Mouse (Mus musculus) common myeloid progenitor, adult 5-6 weeks (primary cell): ENCODE measurements around the gene Cyp26a1. TPM values are rescaled to one million over a fixed set of nuclear protein-coding genes. Genes with fewer than 3 reads are reported as not detected.

ENCODE experiments used
- ATAC-seq: replicated peaks from 2 replicates; pipeline ENCODE4 v1.8.0; 2016; ENCODE audit warnings: low read depth, mild to moderate bottlenecking, moderate TSS enrichment, inconsistent platforms; ENCODE audit not compliant: poor library complexity, severe bottlenecking
- total RNA-seq: library from RNA; stranded (forward); fragments of 200-1000, 187-1606 nt; gene quantifications from 2 replicates; pipeline ENCODE4 v1.2.3, GENCODE M21; 2017

Cyp26a1 gene
- total RNA-seq, result not detected in 2 replicates

DNA sequence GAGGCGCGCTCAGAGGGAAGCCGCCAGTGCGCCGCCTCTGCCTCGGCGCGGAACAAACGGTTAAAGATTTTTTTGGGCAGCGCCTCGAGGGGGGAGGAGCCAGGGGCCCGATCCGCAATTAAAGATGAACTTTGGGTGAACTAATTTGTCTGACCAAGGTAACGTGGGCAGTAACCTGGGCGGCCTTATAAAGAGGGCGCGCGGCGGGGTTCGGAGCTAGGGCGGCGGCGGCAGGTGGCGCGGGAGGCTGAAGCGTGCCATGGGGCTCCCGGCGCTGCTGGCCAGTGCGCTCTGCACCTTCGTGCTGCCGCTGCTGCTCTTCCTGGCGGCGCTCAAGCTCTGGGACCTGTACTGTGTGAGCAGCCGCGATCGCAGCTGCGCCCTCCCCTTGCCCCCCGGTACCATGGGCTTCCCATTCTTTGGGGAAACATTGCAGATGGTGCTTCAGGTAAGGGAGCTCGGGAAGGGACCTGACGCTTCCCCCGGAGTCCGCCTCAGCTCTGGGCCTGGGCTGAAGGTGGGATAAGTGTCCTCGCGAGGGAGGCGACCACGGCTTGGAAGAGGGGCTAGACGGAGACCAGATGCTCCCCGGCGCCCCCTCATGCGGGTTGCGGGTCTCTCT is at the start of gene Cyp26a1:
TSS of gene Cyp26a1 (plus strand) at position 148 of the 622 bp plus-strand sequence.
- ATAC-seq, result no peak

DNA sequence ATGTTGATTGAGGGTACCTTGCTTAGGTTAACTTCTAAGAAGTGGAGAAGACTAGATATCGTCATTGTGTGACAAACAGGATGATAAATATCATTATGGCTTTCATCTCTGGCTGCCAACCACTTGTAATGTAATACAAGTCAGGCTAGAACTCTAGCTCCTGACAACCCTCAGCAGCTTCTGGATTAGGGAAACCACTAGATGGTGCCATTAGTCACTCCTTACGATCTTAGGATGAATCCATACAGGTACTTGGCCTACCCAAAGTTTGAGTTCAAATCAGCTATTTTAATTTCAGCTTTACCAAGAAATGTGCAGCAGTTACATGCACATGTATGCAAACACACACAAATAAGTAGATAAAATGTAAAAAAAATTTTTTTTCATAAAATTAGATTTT is 49.6 kb upstream of the Cyp26a1 start:
- no peak for ATAC-seq

DNA sequence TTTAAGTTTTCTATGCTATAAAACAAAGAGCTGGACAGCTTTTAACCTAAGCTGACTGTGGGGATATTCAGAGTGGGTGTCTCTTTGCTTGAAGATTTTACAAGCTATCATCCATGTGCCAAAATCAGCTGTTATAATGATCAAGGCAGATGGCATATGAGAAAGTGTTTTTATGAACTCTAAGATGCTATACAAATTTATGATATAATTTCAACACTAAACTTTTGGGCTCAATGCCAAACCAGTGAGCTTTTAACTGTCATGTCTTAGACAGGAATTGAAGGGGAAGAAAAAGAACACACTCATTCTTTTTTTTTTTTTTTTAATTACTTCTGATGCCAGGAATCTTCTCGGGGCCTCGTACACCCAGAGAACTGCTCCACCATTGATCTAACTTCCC is 47.1 kb upstream of the Cyp26a1 start:
- no peak for ATAC-seq

DNA sequence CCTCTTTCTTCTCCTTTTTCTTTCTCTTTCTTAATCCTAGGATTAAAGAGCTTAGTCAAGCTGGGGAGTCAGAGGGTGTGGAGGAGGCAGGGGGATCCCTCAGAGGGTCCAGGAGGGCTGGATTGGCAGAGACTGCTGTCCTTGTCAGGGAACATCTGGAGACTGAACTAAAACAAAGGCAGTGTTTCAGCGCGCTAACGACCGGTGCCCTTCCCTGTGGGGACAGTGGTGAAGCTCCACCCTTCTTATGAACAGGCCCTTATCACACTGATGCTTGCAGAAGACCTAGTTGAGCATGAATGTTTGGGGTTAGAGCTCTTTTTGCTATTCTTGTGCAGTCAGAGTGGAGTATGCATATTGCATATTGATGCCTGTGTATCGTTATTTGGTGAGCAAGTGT is 43.6 kb upstream of the Cyp26a1 start:
- ATAC-seq, result no peak

DNA sequence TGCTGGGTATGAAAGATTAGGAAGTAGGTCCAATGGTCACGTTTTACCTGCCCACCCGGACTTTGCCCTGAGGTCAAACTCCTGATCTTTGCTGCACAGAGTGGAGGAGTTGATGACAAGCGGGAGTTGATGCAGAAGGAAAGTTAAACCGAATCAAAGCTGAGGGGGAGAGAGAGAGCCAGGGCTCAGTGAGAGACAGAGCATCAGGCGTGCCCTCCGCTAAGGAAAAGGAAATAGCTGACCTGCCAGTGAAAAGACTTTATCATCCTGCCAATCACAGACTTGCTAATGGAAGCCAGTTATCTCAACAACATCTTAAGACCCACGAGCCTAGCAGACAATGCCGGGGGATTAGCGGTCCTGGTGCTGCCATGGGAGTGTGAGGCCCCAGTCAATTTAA is 41.2 kb upstream of the Cyp26a1 start:
- no peak for ATAC-seq

DNA sequence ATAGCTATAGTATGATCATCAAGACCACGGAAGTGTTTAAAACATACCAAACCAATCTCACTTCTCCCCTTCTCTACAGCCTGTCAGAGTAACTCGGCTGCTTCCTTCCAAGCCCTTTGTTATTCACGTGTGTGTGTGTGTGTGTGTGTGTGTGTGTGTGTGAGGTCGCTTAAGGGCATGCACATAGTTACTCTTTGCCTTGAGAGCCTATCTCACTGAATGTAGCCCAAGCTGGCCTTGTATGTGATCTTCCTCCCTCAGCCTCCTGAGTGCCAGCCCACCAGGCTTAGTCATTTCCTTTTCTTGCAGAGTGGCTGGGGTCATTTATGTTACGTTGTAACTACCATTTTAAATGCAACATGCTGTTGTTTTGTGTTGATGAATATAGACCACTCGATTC is 32.3 kb upstream of the Cyp26a1 start:
- no peak for ATAC-seq

DNA sequence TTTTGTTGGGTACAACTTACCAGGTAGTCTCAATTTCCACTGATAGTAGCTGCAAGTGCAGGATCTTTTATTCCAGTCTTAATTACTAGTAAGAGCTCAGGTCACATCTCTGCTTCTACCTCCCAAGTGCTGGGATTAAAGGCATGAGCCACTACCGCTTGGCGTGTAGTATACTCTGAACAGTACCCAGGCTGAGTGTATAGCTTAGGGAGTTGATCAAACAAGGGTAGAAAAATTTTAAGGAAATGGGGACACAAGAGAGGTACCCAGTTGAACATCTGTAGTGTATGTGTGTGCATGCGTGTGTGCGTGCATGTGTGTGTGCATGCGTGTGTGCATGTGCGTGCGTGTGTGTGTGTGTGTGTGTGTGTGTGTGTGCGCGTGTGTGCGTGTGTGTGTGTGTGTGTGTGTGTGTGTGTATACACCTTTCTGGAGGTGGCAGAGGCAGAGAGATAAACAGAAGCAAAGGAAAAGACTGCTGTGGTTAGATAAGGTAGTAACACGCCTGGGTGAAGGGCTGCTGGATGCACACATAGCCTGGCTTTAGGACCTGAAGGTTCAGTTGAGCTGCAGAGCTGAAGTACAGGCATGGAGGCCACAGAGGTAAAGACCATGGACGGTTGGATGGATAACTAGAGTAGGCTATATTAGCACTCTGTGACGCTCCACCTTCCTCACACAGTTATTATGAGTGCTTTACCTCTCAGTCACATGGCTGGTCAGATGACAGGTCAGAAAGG is 29.6 kb upstream of the Cyp26a1 start:
- peak; percentile 90 for ATAC-seq

DNA sequence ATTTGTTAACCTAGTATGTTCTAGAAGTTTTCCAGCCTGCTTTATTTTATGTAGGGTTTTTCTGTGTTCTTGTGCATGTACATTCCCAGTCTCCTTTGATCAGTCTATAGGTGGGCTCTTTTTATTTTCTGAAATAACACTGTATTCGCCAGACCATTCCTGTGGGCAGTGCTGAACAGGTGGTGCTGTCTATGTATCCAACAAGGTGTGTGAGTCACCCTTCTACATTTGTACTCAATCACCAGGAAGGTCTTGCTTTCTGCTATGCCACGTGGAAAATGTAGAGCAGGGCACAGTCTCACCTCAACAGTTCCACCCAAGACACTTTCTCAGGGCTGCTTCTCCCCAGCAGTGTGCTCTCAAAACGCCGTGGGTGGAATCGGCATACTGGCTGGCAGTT is 28.9 kb upstream of the Cyp26a1 start:
- no peak for ATAC-seq

DNA sequence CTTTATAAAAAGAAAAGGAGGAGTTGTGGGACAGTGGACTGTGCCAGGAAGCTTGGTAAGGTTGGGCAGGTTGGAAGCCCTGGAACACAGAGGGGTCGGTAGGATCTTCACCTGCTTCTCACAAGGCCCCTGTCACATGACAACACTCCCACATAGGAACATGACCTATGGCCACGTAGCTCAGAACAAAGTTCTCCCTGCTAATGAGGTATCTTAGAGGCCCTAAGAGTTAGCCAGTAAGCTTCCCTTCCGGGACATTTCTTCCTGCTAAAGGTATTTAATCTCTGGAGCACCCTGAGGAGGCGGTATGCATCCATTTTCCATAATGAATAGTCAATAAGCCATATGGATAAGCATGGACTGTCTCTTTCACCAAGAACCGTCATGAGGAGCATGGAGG is 28.1 kb upstream of the Cyp26a1 start:
- no peak for ATAC-seq

DNA sequence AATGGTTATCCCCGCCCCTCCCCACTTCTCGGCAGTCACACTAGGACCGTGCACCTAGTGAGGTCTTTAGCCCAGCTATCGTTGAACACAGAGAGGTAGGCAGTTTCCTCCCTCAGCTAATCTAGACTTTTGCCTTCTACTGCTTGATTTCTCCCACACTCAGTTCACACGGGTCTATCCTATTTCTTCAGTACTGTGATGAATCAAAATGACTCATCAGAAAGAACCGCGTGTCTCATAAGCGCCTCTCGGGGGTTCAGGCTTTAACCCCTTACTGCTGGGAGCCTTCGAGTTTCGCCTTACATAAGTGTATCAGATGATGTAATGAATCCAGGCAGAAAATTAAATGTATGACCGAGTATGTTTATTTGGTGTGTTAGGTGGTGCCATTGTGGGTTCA is 24.2 kb upstream of the Cyp26a1 start:
- ATAC-seq, result 0 out of 2 replicates have a peak, but pooled peaks have one; percentile 42

DNA sequence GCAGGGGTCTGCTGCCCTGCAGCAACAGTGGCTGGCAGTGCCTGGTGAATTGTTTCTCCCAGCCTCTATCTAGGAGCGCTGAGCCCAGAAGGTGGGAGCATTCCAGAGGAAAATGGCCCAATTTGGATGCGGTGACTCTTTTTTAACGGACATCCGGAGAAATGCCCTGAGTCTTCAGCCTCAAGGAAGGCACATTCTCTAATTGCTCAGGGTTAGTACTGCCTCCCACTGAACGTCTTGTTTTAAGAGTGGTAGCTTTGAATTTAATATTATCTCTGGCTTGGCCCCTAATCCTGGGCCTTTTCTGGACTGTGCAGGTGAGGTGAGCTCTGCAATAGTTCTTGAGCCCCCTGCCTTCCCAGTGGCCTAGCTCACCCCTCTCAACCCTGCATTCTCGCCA is 12.3 kb upstream of the Cyp26a1 start, which contains the start of gene Cyp26c1:
TSS of gene Cyp26c1 (plus strand) at position 301 of the 400 bp plus-strand sequence.
- ATAC-seq, result no peak

DNA sequence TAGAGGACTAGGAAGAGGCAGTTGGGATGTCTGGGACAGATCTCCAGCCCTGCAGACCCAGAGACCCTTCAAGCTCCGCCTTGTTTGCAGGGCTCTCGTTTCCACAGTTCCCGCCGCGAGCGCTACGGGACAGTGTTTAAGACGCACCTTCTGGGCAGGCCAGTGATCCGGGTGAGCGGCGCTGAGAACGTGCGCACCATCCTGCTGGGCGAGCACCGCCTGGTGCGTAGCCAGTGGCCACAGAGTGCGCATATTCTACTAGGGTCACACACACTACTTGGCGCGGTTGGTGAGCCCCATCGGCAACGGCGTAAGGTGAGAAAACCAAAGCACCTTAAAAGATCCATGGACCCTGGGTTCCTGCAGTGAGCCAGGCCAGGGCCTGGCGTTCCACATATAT is 11.3 kb upstream of the Cyp26a1 start:
- no peak for ATAC-seq

DNA sequence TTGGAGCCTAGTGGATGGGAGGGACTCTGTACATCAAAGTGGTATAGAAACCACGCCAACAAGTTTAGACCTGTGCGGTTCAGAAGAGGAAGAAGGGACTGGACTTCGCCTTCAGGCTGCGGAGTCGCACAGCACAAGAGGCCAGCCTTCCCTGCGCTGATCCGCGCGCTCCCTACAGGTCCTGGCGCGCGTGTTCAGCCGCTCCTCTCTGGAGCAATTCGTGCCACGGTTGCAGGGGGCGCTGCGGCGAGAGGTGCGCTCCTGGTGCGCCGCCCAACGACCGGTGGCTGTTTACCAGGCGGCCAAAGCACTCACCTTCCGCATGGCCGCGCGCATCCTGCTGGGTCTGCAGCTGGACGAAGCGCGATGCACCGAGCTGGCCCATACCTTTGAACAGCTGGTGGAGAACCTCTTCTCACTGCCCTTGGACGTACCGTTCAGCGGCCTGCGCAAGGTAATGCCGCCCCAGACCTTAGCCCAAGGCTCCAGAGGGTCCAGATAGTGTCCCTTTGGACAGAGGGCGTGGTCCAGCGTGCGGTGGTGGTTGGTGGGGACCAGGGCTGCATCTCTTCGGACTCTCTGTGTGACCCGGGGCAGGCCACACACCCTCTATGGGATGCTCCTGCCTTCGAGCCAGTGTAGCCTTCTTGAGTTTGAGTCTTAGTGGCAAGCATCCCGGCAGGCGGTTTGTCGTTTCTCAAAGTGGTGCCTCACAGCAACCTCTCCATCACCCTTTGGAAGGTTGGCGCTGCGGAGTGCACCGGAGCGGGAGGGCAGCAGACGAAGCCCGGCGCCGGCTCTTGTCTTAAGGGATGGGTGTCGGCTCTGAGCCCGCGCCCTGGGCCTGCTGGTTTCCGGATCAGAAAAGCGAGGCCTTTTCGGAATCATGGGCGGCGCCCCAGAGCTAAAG is 10.4 kb upstream of the Cyp26a1 start:
- ATAC-seq, result no peak

DNA sequence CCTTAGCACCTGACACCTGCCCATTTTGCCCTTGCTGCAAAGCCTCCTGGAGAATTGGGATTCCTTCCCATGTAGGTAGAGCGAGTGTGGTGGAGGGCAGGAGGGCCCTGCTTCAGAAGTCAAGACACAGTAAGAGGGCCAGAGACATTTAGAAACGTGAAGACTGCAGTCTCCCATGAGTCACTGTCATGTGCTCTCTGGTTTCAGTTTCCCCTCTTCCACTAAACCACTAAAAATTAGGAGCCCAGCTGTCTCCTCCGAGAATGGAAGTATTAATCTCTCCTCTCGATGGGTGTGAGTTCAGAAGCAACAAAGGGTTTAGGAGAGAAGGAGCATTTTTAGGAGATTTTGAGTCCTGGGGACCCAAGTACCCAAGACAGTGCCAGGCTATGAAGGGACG is 8.1 kb upstream of the Cyp26a1 start:
- ATAC-seq, result no peak

DNA sequence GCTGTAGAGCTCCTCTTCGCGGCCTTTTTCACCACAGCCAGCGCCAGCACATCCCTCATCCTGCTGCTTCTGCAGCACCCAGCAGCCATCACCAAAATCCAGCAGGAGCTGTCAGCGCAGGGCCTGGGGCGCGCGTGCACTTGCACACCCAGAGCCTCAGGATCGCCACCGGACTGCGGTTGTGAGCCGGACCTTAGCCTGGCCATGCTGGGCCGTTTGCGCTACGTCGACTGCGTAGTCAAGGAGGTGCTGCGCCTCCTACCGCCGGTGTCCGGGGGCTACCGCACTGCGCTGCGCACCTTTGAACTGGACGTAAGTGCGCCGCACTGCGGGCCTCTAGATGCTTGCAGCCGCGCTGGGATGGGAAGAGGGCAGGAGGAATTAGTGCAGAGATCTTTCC is 6.9 kb upstream of the Cyp26a1 start:
- ATAC-seq, result no peak

DNA sequence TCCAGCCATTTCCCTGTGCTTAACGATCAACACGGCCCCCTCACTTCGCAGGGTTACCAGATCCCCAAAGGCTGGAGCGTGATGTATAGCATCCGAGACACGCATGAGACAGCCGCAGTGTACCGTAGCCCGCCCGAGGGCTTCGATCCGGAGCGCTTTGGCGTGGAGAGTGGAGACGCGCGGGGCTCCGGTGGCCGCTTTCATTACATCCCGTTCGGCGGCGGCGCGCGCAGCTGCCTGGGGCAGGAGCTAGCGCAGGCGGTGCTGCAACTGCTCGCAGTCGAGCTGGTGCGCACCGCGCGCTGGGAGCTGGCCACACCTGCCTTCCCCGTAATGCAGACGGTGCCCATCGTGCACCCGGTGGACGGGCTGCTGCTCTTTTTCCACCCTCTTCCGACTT is 4.7 kb upstream of the Cyp26a1 start:
- ATAC-seq, result peak; percentile 55

DNA sequence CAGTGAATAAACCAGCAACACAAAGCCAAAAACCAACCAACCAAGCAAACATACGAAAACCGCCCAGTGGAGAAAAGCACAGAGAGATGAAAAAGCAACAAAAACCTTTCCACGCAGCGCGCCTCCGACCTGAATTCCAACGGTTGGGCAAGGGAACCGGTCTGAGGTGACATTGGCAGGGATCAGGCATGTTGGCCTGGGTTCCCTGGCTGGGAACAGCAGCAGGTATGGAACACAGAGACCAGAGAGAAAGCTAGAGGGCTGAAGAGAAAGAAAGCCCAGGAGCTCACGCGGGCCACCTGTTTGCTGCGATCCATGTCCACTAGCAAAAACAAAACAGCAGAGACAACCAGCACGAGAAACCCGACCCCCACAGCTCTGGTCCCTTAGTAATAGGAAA is 2.5 kb upstream of the Cyp26a1 start:
- ATAC-seq, result no peak

DNA sequence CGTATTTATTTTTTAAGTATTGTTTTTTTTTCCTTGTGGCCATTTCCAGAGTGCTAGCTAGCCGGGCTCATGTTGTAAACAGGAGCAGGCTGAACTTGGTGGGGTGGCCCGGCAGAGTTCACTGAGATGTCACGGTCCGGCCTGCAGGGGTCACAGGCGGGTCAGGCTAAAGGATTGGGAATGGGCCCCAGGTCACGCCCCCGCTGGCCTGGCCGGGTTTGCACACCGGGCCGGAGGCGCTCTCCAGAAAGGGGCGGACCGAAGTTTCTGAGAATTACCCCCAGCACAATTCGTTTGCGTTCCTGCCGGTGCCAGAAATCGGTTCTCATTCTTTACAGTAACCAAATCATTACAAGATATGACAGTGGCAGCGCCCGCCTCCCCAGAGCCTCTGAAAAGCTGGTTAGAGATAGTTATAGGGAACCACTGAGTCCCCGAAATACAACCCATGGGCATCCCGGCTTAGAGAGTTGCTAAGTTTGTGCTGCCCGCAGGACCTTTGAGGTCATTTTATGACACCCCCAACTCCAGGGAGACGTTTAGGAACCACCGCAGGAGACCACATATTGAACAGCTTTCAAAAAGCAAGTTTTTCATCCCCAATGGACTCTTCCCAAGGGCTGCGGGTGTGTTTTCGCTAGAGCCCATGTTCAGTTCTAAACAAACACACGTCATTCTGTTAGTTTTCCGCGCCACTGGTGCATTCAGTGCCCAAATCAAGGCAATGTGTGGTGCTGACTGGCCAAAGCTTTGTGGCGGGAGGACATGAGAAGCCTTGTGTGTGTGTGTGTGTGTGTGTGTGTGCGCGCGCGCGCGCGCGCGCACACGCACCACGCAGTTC is 1.6 kb upstream of the Cyp26a1 start:
- ATAC-seq, result no peak

DNA sequence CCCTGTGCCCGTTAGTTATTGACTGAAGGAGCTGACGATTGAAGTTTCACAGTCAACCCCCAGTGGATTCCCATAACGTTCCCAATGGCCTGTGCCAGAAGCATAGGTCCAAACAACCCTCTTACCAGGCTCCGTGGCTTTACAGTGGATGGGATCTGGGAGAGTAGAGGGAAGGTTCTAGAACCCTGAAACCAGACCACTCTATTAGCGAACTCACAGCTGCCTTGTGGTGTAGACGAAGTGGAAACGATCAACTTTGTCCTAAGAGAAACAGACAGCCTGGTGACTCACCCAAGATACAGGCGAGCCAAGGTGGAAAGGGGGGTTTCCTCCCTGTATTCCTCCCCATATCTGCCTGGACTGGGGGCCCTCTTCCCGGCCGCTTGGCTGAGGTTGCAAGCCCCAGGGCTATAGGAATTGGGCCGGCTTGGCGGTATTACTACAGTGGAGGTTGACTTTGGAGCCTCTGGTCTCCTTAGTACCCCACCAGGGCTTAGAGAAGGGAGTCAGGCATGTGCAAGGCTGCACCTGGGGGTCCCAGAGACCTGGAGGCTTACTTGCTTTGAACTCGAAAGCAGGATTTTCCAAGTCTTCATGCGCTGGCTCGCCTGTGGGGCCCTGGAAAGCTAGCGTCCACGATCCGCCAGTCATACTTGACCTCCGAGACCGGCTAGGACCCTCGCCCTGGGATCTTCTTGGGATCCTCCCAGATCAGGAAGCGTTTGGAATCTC is 829 bp upstream of the Cyp26a1 start:
- no peak for ATAC-seq

DNA sequence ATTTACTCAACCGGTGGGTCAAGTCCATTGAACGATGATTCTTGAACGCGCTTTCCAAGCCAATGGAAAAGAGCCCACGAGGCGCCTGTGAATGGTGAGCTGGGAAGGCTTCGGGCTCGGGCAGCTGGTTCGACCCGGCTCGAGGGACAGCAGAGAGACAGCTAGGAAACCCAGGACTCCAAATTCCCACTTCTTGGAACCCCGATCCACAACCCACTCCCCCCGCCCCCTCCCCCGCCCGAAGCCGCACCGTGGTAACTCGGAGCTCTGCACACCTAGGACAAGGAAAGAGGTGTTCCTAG is 312 bp upstream of the Cyp26a1 start:
- no peak for ATAC-seq
